Mouse (Mus musculus) adrenal gland, postnatal 4 days (tissue): ENCODE measurements around the gene Stat3. TPM values are rescaled to one million over a fixed set of nuclear protein-coding genes. Genes with fewer than 3 reads are reported as not detected.

Source experiments
- DNase-seq, 2 experiments: peaks; one replicate each; pipeline ENCODE4 v3.0.0; 2021 to 2022; ENCODE audit warnings: low spot score in 2 of 2, mixed read lengths in 2 of 2
- total RNA-seq, 2 experiments: library from RNA; stranded (reverse); gene quantifications; 2 replicates each; pipeline ENCODE4 v1.2.3; 2021

Stat3 gene
- total RNA-seq, 2 experiments from 2014 or later, result 72.8 to 74.9 TPM

DNA sequence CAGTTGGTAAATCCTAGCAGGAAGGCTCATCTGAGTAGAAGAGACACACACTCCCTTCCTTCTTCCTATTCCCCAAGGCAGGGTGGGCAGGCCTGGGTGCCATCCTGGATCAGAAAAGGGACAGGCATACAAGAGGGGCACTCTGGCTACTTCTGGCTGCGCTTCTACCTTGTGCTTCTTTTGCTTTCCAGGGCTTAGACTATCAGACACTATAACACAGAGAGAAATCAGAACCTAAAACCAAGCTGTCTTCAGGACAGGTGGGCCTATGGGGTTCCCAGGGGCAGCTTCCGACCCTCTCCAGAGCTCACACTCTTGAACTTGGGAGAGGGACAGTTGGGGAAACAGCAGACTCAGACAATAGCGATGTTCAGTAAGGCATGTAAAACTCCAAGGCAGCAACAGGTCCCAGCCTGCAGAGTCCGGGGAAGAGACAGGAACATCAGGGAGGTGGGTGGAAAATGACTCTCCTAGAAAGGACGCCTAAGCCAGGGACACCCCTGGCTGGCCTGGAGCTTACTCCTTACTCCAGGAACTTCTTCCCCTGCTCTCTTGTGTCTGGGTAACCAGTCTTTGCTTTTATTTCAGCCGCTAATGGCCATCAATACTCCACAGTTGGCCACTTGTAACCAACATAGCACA is 25.7 kb upstream of the Stat3 start:
- DNase-seq, result no peak

- DNase-seq, result no peak
Observed at GRCm38 (mm10) chr11:100964180-100964579, 24.8 kb upstream of the Stat3 start.

DNA sequence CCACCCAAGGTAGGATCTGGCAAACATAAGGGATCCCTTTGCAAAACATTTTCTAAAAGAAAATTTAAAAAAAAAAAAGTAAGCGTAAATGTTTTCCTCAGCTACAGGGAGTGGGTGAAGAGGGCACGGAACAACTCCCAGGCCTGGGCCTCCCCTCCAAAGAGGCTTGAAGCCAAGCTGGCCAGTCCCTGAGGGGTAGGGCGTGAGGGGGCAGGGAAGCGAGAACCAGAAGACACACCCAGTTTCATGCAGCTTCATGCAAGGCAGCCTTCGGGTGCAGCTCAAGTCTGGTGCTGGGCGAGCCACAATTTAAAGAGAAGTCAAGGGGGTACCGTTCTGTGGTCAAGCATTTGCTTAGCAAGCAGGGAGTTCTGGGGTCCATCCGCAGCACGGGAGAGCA is 24.3 kb upstream of the Stat3 start:
- DNase-seq, result no peak

DNA sequence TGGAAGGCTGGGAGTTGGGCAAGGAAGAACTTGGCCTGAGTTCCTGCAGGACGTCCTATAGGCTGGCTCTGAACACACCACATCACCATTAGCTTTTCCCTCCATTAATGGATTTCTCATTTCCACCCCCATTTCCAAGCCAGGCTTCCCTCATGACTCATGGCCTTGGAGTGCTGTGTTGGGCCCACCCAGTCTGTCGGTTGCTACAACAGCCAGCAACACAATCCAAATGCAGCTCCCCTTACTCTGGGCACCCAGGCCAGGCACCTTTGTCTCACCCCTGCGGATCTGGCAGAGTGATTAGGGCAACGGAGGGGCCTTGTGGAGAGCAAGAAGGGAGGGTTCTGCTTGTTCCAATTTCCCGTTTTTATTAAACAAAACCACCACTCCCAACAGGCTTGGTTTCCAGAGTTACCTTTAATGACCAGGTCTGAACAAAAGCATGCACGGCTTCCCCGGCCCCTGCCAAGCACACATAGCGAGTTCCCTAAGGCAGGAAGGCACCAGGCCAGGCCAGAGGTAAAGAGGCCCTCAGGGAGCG is 23.1 kb upstream of the Stat3 start:
- no peak for DNase-seq

DNA sequence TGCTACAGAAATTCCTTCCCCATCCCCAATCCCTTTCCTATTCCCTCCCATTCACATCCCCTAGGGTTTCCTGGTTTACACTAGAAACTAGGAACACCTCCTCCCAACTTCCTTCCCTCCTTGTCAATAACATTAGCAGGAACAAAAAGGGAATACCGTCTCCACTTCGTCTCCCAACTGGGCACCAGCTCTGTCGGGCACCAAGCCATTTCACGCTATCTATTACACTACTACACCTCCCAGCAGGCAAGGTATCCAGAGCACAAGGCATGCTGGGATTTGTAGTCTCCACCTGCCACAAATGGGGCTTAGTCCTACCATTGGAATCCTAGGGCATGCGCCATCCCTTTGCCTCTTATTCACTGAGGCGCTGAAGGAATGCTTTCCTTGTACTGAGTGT is 21.2 kb upstream of the Stat3 start:
- no peak for DNase-seq

DNA sequence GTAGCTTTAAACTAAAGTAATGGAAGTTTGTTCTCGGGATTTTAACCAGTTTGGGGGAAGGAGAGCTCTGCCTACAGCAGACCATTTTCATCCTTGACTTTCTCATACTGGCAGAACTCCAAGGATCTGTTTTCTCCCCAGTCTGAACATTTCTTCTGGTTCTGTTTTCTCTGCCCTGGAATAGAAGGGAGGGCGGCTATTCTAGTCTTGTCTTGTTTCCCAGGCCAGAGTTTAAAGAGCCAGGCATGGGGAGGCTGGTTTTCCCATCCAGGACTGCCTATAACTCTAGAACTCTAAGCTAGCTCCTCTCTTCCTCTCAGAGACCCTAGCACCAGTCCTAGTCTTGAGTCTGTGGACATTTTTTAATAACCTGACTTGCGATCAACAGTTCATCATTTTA is 20.5 kb upstream of the Stat3 start:
- no peak for DNase-seq

GRCm38 (mm10) chr11:100959464-100959810 is 20.1 kb upstream of the Stat3 start:
- DNase-seq, result peak in 1 of 2 experiments; percentile 27

GRCm38 (mm10) chr11:100958613-100959463 is 19.5 kb upstream of the Stat3 start:
- no peak for DNase-seq

- no peak for DNase-seq
Observed at GRCm38 (mm10) chr11:100957915-100958469, 18.7 kb upstream of the Stat3 start.

DNA sequence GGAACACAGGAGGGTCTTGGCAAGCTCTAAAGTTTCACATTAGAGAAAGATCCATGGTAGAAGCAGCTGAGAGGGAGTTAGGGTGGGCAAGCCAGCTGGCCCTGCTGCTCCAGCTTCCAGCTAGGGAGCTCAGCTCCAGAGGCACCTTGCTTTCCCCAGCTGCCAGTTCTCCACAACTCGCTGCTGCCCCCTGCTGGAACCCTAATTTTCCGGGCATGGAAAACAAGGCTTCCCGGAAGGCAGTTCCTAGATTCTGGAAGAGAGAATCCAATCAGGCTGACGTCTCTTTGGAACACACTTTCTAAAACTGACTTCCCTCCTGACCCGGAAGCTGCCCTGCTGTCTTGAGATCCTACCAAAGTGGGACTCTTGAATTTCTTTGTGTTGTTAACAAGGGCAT is 17.9 kb upstream of the Stat3 start:
- peak; percentile 86 to 91 for DNase-seq

GRCm38 (mm10) chr11:100949540-100949939 is 10.2 kb upstream of the Stat3 start:
- no peak for DNase-seq

GRCm38 (mm10) chr11:100948317-100948716 is 9.0 kb upstream of the Stat3 start:
- DNase-seq, result no peak

DNA sequence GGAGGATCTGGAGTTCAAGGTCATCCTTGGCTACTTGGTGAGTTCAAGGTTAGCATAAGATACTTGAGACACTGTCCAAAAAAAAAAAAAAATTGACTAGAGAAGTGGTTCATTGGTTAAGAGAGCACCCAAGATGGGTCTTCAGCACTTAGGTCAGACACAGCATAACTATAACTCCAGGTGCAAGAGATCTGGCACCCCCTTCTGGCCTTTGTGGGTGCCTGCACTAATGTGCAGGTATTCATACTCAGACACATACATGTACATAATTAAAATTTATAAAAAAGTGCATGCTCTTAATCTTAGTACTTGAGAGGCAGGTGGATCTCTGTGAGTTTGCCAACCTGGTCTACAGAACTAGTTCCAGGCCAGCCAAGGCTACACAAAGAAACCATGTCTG is 8.2 kb upstream of the Stat3 start:
- DNase-seq, result no peak

DNA sequence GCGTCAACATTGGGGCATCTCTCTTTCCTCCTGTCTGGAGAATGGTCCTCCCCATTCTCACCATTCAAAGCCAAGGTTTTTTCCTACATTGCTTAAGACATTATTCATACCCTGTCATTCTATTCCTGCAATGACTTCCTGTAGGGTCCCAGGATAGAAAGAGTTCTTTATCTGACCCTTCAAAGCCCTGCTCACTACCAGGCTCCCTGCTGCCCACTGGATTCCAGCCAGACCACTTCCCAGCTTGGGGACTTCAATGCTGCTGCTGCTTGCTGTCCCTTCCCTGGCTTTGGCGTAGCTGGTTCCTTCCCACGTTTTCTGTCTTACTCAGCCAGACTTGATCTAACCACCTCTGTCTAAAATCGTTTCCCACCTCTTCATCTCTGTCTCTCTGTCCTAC is 7.5 kb upstream of the Stat3 start:
- no peak for DNase-seq

GRCm38 (mm10) chr11:100942388-100942787 is 3.0 kb upstream of the Stat3 start:
- no peak for DNase-seq

DNA sequence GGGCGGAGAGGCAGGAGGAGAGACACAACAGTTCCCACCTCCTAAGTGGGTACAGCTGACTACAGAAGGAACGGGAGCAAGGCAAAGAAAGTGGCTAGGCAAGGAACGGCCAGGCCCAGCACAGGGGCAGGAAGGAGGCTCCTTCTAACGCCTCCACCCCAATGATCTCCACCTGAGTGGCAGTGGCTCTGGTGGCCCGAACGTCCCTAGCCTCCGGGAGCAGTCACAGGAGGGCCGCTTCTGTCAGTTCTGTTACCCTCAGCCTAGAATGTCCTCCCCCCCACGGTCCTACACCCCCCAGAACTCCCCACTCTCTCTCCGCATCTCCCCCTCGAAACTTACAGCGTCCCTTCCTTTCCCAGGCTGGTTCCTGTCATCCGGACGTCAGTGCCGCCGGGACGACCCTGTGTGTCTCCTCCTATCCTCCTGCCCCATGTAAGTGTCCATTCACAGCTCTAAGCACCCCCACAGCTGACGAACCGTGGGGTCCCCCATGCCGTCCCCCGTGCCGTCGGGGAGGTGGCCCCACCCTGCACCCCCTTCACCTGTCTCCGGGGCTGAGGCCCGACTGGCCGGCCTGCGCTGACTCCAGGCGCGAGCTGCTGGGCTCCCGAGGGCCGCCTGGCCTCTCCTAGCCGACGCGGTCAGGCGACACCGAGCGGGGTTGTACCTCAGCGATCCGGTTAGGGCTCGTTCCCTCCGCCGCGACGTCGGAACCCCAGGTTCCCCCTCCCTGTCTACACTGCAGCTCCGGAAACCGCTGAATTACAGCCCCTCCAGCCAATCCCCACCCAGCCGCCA is 429 bp downstream of the Stat3 start:
- DNase-seq, result no peak

DNA sequence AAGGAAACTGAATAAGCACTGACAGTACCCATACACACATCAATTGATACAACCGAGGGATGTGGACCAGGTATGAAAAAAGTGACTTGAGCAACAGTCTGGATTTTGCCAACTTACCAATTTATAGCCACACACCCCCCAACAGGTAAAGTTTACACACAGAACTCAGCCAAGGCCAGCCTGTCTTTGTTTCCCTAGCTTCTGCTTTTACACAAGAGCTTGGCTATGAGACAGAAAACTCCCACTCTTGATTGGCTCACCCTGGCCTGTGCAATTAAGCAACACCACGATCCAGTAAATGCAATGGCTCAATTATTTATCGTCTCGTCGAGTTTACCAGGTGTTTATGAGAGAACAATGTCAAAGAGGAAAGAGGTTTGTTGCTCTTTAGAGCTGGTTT is 1.2 kb downstream of the Stat3 start:
- no peak for DNase-seq

- DNase-seq, result no peak
Observed at GRCm38 (mm10) chr11:100937295-100937694, 2.0 kb downstream of the Stat3 start.

DNA sequence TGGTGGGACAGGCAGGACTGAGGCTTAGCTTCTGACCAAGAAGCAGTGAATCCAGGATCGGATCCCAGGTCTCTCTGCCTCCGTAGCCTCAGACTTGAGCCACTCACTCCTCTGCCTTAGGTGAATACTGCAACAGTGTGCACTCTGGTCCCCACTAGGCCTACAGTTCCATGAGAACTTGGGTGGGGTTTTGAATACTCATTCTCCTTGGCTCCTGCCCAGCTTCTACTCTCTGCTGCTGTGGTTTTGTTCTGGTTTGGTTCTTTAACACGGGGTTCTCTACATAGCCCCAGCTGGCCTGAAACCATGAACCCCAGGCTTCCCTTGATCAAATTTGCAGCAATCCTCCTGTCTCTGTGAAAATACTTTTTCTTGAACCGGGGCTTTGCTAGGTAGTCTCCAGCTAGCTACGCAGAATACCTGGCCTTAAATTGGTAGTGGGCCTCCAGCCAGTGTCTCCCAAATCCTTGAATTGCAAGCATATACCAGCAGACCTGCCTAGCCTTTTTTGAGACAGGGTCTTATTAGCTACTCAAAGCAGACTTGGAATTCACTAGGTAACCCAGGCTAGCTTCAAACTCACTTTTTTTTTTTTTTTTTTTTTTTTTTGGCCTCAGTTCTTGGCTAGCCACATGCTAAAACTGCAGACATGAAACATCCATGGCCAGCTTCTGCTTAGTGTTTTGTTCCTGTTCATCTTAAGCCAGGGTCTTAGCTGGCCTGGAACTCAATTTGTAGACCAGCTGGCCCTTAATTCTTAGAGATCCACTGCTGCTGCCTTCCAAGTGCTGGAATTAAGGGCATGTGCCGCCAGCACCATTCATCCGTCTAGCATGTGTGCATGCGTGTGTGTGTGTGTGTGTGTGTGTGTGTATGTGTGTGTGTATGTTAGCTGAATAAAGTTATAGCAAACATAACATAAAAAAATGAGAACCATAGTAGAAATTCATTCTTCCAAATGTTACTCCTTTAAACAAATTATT is 3.7 kb downstream of the Stat3 start:
- no peak for DNase-seq

GRCm38 (mm10) chr11:100931254-100931921 is 8.0 kb downstream of the Stat3 start:
- DNase-seq, result no peak
